Mouse (Mus musculus): ENCODE measurements at regions not wholly inside any gene's neighbourhood (a gene's known extent, or its start where the extent isn't known, plus 50 kb on each side); places are given as distances from the start of the nearest gene placed in this dataset.

- TF ChIP-seq GATA1 (IDR thresholded peaks at IDR 0.05; ENCODE audit: borderline replicate concordance, low read length) (no peak), CTCF (IDR thresholded peaks at IDR 0.05; ENCODE audit: low read depth, low read length) (no peak)
These were observed 267.0 kb upstream of the Hnrnpa3 start for GRCm38 (mm10) chr2:75392041-75392440.

Data from G1E (cell line).